Mouse (Mus musculus) adrenal gland, postnatal 4 days (tissue): ENCODE data around the gene D10Jhu81e. TPM values are rescaled to one million over a fixed set of nuclear protein-coding genes. Genes with fewer than 3 reads are reported as not detected.
"Not testable (repeated sequence)": the region's sequence is repeated elsewhere in the genome, so short reads cannot be mapped to it uniquely, and the experiment has no call there.

Source experiments
- DNase-seq, 2 experiments: peaks; one replicate each; pipeline ENCODE4 v3.0.0; 2021 to 2022; ENCODE audit warnings: low spot score in 2 of 2, mixed read lengths in 2 of 2
- long read RNA-seq, 2 experiments: library from polyadenylated mRNA; stranded (forward); transcript quantifications; one replicate each; pipeline ENCODE4 v2.0.0; 2021
- total RNA-seq, 2 experiments: library from RNA; stranded (reverse); gene quantifications; 2 replicates each; pipeline ENCODE4 v1.2.3; 2021

D10Jhu81e gene
- 100 to 1,000 TPM; 150 to 164 TPM for total RNA-seq
- long read RNA-seq, experiment 1, transcript D10Jhu81e-201 (7 exons, 1,378 nt), result major isoform, 5 of 13 reads
- long read RNA-seq, experiment 1, partial matches to known transcripts, result 1 of 13 reads
- long read RNA-seq, experiment 1, other reads (novel, unspliced or antisense), result 7 of 13 reads
- long read RNA-seq, experiment 2, transcript D10Jhu81e-201 (7 exons, 1,378 nt), result major isoform, 27 of 30 reads
- long read RNA-seq, experiment 2, partial matches to known transcripts, result 0 of 30 reads
- long read RNA-seq, experiment 2, other reads (novel, unspliced or antisense), result 2 of 30 reads

GRCm38 (mm10) chr10:78169281-78170042 lies at the start of gene D10Jhu81e:
Gene D10Jhu81e (minus strand): TSS chr10:78169782.
- DNase-seq, result peak; percentile 99 to 100

- no peak for DNase-seq
Observed at GRCm38 (mm10) chr10:78218576-78218975, 49.0 kb upstream of the D10Jhu81e start.

GRCm38 (mm10) chr10:78216376-78217083 lies 46.9 kb upstream of the D10Jhu81e start:
- no peak for DNase-seq

- DNase-seq, result no peak
Observed at GRCm38 (mm10) chr10:78214371-78214770, 44.8 kb upstream of the D10Jhu81e start.

- DNase-seq, result no peak
Observed at GRCm38 (mm10) chr10:78211311-78211710, 41.7 kb upstream of the D10Jhu81e start.

- no peak for DNase-seq
Observed at GRCm38 (mm10) chr10:78201182-78201581, 31.6 kb upstream of the D10Jhu81e start.

- DNase-seq, result no peak
Observed at GRCm38 (mm10) chr10:78192933-78193332, 23.4 kb upstream of the D10Jhu81e start.

- not testable (repeated sequence) for DNase-seq
Observed at GRCm38 (mm10) chr10:78186076-78186475, 16.5 kb upstream of the D10Jhu81e start.

GRCm38 (mm10) chr10:78185381-78185725 lies 15.8 kb upstream of the D10Jhu81e start:
- DNase-seq, result no peak

GRCm38 (mm10) chr10:78184531-78185380 lies 15.2 kb upstream of the D10Jhu81e start, which contains the start of gene Pwp2:
Gene Pwp2 (minus strand): TSS chr10:78185149.
- peak; percentile 59 to 79 for DNase-seq

GRCm38 (mm10) chr10:78183577-78183976 lies 14.0 kb upstream of the D10Jhu81e start:
- DNase-seq, result no peak

- DNase-seq, result no peak
Observed at GRCm38 (mm10) chr10:78182321-78182720, 12.7 kb upstream of the D10Jhu81e start.

- no peak for DNase-seq
Observed at GRCm38 (mm10) chr10:78174474-78174873, 4.9 kb upstream of the D10Jhu81e start.

- DNase-seq, result no peak
Observed at GRCm38 (mm10) chr10:78171581-78171980, 2.0 kb upstream of the D10Jhu81e start.

GRCm38 (mm10) chr10:78171057-78171456 lies 1.5 kb upstream of the D10Jhu81e start:
- no peak for DNase-seq

- no peak for DNase-seq
Observed at GRCm38 (mm10) chr10:78170445-78170844, 863 bp upstream of the D10Jhu81e start.

- no peak for DNase-seq
Observed at GRCm38 (mm10) chr10:78168792-78169191, 790 bp downstream of the D10Jhu81e start.

- DNase-seq, result no peak
Observed at GRCm38 (mm10) chr10:78167775-78168174, 1.8 kb downstream of the D10Jhu81e start.

- no peak for DNase-seq
Observed at GRCm38 (mm10) chr10:78167333-78167732, 2.2 kb downstream of the D10Jhu81e start.

- DNase-seq, result no peak
Observed at GRCm38 (mm10) chr10:78165256-78166005, 4.2 kb downstream of the D10Jhu81e start.
